Mouse (Mus musculus) liver, adult (tissue): ENCODE measurements around the gene Ndufaf1.

Source experiments
- GATA4 ChIP-seq: IDR thresholded peaks from 2 replicates; pipeline ENCODE4 v1.6.1; 2014; ENCODE audit warnings: mild to moderate bottlenecking, low read length; ENCODE audit not compliant: insufficient replicate concordance

The Ndufaf1 gene

GRCm38 (mm10) chr2:119662220-119663182 lies at the start of gene Ndufaf1:
Gene Ndufaf1 (minus strand): TSS chr2:119662827.
- no peak for TF ChIP-seq GATA4

- no peak for TF ChIP-seq GATA4
These were observed 47.4 kb upstream of the Ndufaf1 start for GRCm38 (mm10) chr2:119710011-119710410.

DNA sequence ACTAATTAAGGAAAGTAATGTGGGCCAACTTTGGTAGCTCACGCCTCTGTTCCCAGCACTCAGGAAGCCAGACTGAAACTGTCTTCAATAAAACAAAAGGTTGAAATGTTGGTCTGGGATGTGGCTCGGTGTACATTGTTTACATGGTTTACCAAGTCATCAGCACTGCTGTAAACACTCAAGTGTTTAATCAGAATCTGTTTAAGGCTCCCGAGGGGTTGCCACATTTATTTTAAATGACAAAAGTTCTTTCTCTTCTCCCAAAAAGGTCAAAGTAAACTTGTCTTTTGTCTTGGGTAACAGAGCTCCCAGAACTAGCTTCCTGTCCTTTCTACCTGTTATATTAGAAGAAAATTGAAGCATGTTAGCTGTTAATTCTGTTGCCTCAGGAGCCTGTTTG lies 45.0 kb upstream of the Ndufaf1 start:
- TF ChIP-seq GATA4 = no peak

DNA sequence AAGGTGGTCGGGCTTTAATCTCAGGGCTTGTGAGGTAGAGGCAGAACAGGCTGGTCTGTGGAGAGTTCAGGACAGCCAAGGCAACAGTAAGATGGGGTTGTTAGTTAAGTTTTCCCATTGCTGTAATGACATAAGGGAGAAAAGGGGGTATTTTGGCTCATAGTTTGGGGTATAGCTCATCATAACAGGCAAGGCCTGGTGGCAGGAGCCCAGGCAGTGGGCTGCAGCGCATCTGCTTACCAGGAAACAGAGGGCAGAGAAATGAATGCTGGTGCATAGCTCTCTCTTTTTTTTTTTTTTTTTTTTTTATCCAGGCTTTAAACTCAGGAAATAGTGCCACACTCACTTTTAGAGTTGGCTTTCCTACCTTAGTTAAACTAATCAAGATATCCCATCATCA lies 40.5 kb upstream of the Ndufaf1 start:
- TF ChIP-seq GATA4 = no peak

- TF ChIP-seq GATA4 = no peak
These were observed 37.3 kb upstream of the Ndufaf1 start for GRCm38 (mm10) chr2:119699962-119700361.

- TF ChIP-seq GATA4 = no peak
These were observed 35.8 kb upstream of the Ndufaf1 start for GRCm38 (mm10) chr2:119698472-119698871.

DNA sequence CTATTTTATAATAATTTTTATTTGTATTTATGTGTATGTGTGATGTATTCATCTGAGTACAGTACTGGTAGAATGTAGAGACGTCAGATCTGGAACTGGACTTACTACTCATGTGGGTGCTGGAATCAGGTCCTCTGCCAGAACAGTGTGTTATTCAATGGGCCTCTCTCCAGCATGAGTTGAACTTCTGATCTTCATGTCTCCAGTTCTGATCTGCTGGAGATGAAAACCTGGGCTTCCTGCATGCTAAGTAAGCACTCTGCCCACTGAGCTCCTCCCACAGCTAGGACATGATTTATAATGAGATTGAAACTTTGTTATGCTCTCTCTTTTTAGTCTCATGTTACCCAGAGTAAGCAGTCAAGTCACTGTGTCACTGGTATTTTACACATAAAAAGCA lies 33.5 kb upstream of the Ndufaf1 start:
- TF ChIP-seq GATA4 = no peak

DNA sequence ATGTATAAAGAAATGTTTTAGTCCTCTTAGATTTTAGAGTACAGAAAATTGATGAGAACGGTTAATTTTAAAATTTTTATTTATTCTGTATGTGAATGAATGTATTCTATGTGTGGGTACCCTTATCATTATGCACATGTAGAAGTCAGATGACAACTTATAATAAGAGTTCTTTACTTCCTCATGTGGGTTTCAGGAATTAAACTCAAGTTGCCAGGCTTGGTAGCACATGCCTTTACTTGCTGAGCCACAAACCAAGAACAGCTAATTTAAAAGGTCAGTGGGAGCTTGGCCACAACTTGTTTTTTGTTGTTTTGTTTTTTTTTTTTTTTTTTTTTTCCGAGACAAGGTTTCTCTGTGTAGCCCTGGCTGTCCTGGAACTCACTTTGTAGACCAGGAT lies 32.2 kb upstream of the Ndufaf1 start:
- no peak for TF ChIP-seq GATA4

- no peak for TF ChIP-seq GATA4
These were observed 29.5 kb upstream of the Ndufaf1 start for GRCm38 (mm10) chr2:119692003-119692701.

- TF ChIP-seq GATA4 = no peak
These were observed 21.1 kb upstream of the Ndufaf1 start for GRCm38 (mm10) chr2:119683706-119684105.

- no peak for TF ChIP-seq GATA4
These were observed 13.2 kb upstream of the Ndufaf1 start for GRCm38 (mm10) chr2:119675831-119676230.

DNA sequence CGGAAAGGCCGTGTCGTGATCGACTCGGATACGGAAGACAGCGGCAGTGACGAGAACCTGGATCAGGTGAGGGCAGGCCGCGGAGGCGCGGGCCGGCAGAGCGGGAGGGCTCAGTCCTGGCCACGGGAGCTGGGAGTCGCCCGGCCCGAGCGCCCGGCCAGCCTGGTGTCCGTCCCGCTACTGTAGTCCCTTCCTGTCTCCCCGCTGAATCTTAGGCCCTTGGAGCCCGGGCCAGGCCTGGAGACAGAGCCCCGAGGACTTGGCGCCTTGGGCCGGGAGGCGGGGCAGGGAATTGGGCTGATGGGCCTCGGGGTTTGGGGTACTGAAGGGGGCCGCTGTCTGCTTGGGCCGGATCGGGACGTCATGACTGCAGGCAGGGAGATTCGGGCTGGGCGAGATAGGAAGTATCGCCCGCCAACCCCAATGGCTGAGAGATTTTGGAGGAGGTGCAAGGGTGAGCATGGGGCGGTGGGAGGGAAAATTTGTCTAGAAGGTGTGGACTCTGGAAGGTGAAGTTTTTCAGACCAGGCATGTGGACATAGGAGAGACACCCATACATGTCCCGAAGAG lies 12.7 kb upstream of the Ndufaf1 start:
- no peak for TF ChIP-seq GATA4

- no peak for TF ChIP-seq GATA4
These were observed 12.0 kb upstream of the Ndufaf1 start, which contains the start of gene Rtf1 for GRCm38 (mm10) chr2:119674525-119675214. Gene Rtf1 (plus strand): TSS chr2:119675068.

DNA sequence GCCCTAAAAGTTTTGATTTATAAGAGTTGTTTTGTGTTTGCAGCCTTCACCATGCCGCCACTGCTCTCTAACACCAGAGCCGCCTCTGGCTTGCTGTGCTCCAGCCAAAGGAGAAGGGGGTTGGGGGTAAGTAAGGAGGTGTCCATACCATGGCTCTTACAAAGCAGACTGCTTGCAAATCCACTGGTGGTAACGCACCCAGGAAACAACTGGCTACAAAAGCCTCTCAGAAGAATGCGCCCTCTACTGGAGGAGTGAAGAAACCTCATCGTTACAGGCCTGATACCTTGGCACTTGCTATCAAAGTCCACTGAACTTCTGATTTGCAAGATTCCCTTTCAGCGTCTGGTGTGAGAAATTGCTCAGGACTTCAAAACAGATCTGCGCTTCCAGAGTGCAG lies 6.4 kb upstream of the Ndufaf1 start:
- TF ChIP-seq GATA4 = no peak

DNA sequence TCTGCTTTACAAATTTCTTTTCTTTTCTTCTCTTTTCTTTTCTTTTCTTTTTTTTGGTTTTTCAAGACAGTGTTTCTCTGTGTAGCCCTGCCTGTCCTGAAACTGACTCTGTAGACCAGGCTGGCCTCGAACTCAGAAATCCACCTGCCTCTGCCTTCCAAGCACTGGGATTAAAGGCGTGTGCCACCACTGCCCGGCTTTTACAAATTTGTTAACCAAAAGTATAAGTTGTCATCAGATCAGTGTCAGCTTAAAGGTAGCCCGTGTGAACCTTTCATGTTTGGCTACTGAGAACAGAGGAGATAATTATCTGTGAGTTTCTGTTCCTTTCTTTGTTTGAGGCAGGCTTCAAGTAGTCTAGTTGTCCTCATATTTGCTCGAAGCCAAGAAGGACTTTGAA lies 18.4 kb downstream of the Ndufaf1 start:
- TF ChIP-seq GATA4 = no peak
